Mouse (Mus musculus): ENCODE measurements at regions not wholly inside any gene's neighbourhood (a gene's known extent, or its start where the extent isn't known, plus 50 kb on each side); places are given as distances from the start of the nearest gene placed in this dataset.
A peak's percentile ranks its signal among the peaks of the same experiment; 100 is the strongest.

DNA sequence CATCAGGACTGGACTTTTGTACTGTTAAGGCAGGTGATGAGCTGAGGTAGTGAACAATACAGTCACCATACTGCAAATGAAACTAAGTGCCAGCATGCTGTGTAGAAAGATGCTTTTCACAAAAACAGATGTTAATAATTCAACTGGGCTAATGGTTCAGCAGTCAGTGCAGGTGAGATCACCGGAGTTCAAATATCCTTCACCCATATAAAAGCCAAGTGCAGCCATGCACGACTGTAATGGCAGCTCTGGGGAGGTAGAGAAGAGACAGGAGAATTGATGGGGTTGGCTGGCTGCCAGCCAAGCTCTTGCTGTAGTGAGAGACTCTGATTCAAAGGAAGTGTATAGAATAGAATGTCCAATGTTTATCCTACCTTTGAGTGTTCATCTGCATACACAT is 214.3 kb upstream of the Fam241a start:
- no peak for DNase-seq

DNA sequence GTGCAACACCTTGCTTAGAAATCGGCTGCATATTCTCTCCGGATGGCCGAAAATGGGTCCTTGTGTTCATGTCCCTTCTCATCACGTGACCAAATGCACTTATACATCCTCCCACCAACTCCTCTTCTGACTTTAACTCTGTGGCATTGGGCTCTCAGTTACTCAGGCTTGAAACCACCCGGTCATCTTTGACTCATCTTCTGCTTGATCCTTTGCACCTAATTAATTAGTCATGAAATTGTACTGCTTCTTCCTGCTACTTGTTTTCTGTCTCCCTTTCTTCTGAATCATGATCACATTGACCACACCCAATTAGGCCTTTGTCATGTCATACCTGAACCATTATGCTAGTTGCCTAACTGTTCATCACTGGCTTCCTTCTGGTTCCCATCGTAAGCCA is 208.4 kb upstream of the Fam241a start:
- no peak for DNase-seq

DNA sequence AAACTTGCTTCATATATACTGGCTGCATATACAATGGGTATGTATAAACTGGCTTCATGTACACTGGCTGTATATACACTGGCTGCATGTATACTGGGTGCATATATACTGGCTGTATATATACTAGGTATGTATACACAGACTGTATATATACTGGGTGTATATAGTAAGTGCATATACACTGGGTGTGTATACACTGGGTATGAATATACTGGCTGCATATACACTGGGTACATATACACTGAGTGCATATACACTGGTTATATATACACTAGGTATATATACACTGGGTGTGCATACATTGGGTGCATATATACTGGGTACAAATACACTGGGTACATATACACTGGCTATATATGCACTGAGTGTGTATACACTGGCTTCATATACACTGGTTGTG is 196.9 kb upstream of the Fam241a start:
- DNase-seq, result no peak

DNA sequence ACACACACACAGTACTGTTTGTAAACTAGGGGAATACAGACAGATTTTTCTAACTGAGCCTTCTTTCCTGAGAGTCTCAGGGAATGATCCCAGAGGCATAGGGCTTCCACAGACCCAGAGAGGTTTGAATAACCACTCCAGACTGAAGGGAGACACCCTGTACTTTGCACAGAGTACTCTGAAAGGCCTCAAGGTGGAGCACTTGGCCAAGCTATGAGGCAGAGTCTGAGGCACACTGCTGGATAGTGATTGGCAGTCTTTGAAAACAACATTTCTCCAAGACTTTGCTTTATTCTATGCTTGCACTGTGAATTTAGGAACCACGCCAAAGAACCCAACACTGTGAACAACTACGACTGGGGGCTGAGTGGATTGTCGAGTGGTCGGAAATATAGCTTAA is 192.1 kb upstream of the Fam241a start:
- no peak for DNase-seq

DNA sequence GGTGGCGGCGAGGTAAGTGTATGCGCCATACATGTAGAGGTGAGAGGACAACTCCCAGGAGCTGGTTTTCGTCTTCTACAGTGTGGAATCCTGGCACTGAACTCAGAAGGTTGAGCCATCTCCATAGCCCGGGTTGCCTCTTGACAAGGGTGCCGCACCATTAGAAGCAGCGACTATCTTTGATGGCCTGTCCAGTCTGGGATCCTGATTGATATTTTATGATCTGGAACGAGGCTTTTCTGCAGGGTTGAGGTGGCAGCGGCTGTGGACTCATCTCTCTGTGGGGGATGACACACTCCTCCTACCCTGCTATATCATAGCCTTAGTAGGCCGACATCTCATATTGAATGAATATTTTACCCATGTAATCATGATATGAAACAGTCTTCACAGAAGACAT is 191.0 kb upstream of the Fam241a start:
- no peak for DNase-seq

DNA sequence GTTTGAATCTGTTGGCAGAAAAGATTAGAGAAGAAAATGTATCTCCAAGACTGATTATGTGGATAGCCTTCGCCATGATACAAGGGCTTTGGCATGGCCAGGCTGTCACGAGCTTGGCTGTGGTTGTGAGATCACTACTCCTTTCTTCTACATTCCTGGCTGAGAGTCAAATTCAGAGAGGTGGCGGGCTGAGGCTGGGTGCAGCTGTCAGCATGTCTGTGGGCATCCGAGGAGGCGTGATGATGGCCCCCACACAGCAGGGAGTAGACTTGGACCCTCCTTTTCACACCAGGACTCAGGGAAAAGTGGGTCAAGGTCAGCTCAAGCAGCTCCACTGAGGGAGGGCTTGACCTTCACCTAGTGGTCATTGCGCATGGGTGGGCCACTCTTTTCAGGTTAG is 186.3 kb upstream of the Fam241a start:
- no peak for DNase-seq

DNA sequence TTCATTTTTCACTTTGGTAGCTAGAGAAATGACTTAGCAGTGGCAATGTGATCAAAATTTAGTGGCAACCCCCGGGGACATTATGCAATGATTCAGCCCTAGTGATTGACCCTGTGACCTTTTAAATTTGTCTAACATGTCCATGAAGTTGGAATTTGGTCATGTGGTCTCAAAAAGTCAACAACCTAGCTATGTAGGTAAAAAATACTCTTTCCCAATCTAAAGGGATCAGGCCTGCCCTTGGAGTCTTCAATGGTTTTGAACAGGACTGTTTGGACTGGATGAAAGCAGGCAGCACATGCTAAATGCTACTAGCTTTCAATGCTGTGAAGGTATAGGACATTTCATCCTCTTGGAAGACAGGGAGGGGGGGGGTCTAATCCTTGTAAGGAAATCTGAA is 185.3 kb upstream of the Fam241a start:
- no peak for DNase-seq

DNA sequence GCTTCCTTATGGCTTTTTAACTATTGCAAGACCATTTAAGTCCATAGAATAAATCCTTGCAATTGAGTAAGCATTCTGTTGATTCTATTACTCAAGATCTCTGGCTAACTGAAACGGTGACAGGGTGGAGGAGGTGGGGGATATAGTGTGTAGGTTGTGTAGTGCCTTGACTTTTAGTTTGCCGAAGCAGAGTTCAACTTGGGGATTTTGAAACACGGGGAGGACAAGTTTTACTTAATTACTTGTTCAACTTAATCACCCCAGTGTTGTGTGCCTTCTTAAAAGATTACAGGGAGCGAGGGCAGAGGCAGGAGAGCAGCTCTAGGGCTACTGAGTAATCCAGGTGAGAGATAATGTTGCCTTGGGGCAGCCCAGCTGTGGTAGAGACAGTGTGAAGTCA is 171.7 kb upstream of the Fam241a start:
- no peak for DNase-seq

DNA sequence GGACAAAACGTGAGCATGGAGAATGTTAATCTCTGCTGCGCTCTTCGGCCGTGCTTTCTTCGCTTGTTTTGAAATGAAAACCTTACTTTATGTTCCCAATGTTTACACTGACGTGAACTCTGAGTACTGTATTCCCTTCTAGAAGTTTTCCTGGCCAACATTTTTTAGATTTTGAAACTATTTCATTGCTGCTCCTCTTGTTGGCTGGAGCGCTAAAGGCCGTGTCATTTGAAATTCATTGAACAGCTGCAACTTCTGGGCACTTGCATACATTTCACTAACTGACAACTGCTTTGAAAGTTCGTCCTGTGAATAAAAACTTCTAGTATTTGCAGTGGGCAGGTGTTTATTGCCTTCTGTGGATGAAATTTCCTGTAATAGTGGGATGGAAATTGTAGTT is 157.9 kb upstream of the Fam241a start:
- DNase-seq, result no peak

DNA sequence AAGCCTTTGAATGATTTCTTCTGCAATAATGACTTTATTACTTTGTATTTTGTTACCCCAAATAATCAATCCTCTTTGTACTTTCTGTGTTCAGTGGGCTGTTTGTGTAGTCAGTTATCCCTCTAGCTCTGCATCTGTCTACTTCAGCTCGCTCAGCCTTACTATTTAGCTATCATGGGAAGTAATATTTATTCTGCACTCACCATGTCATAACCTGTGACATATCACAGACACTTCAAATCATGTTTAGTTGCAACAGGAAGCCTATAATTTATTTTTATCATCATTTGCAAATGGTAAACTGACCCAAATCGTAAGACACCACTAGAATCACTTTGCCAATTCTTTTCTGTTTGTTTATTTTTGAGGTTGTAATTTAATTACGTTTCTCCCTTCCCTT is 147.6 kb upstream of the Fam241a start:
- DNase-seq, result no peak

DNA sequence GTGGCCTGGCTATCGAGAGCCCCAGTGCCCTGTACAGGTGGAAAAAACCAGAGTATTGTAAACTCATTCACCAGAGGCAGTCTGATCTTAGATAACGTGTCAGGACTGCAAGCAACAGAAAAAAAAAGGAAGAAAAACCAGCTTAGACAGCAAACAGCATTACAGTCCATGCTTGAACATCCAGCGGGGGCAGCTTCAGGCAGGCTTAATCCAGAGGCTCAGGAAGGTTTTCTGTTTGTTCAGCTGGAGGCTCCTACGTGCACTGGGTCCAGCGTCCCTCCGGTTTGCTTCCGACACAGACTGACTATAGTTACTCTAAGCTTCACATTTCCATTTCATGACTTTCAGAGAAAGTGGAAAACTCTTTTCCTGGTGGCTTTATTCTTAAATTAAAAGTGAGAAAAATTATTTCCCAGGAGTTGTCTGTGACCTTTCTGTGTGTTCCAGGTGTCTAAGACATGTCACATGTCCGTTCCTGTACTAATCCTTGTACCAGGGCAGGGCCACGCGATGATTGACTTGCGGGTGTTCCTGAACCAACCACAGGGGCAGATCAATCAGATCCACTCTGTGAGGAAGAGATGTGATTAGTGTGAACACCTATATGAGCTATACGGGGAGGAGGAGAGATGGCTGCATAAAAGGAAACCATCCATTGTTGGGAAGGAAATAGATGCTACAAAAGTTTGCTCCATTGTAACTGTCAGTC is 144.4 kb upstream of the Fam241a start:
- DNase-seq, result no peak

DNA sequence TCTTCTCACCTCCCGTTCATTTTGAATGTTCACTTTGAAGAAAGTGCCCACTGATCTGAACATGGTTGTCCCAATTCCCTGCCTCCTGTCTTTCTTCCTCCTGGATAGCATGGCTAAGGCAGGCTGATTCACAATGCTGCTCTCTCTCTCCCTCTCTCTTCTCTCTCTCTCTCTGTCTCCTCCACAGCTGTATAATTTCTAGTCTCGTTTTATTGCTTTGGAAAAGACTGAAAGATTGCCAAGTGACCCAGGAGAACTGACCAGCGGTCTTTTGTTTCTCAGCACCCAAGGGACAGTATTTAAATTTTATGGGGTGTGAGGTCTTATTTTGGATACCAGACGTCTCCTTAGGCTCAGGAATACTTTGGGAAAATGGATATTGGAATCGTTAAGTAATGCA is 143.1 kb upstream of the Fam241a start:
- no peak for DNase-seq

DNA sequence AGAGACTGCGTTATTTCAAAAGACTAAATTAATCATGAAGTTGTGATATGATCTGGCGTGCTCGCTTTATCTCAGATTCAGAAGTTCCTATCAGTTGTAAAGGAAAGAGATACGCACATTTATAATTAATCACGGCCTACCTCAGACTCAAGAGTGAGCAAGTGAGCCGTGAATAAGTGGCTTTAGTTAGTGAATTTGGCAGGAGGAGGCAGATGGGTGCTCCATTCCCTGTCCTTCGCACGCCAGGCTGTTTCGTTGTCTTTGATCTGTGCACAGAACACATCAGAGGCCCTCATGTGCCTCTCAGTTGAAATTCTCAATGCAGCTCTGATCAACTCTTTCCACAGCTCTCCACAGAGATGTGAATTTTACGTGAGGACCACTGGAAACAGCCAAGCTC is 140.4 kb upstream of the Fam241a start:
- no peak for DNase-seq

DNA sequence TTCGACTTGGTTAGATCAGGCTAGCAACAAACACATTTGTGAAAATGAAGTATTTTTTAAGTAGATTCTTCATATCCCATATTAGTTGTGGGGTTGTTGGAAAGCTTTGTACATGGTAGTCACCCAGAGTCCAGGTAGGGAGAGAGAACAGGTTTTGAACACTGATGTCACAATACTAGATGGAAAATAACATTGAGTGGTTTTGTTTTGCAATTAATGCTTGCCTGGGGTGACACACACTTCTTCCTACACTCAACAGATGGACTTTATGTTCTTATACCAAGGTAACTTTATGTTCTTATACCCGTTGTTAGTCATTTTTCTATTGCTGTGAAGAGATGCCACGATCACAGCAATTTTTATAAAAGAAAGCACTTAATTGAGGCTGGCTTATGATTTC is 134.2 kb upstream of the Fam241a start:
- DNase-seq, result no peak

DNA sequence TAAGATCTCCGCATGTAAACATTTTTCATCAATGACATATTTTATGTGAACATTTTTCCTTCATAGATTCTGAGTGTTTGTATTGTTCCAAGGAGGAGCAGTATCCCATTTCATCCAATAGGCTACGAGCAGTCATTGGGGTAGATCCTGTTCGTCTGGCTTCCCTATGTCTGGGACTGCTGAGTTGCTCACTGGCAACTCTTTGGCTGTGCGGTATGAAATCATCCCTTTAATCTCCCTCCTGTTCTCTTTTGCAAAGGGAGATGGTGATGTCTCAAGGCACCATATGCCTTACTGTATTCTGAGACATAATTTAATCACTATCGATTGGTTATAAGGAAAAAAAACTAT is 133.4 kb upstream of the Fam241a start:
- no peak for DNase-seq

DNA sequence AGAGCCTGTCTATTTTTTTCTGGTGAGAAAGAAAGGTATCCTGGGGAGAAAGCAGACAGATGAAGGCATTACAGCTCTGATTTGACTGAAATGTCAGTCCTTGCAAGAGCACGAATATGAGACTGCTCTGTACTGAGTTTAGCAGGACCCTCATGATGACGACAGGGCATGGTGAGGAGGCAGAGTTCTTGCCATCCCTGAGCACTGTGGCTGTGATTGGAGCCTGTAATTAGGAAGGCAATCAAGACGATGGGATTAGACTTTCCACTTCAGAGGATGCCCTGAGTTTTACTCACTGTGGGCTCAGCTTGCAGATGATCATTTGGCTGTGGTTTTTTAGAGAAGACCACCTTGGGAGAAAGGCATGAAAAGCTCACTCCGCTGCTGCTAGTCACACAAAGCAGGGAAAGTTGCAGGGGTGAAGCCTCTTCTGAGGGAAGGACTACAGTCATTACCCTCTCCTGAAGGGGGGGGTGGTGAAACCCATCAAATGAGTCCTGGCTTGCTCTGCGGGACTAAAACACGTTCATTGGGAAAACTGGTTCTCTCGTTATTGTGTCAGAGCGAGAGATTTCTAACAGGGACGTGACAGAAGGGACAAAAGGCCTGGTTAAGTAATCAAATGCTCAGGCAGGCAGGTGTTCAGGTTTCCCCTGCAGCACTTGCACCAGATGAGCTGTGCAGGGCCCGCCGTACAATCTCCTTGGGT is 132.9 kb upstream of the Fam241a start:
- DNase-seq, result no peak

DNA sequence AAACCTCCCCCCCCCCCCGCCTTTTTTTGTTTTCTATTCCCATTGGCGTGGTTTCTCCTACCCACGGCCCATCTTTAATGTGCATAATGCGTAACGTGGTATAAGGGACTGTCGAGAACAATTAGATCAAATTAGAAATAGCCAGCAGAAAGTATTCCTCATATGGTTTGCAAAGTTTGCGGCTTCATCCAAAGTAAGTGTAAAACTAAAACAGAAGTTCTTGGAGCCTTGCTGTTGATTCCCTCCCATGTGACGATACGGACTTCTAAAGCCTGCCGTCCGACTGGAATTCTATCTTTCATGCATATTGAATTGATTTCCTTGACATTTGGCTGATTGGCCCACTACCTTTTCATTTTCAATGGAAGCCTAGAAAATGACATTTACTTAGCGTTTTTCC is 128.7 kb upstream of the Fam241a start:
- no peak for DNase-seq

DNA sequence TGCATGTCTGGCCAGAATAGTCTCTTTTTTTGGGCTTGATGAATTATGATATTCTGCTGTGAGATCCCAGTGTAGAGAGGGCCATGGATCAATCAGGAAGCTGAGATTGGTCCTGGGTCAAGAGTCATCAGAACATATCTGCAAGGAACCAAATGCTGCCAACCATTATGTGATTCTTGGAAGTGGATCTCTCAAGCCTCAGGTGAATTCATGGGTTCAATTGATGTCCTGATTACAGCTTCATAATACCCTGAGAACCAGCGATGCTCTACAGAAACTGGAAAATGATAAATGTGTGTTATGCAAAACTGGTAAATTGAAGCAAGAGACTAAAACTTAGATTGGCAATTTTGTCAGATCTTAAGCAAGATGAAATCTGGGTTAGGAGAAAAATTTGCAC is 118.8 kb upstream of the Fam241a start:
- no peak for DNase-seq

DNA sequence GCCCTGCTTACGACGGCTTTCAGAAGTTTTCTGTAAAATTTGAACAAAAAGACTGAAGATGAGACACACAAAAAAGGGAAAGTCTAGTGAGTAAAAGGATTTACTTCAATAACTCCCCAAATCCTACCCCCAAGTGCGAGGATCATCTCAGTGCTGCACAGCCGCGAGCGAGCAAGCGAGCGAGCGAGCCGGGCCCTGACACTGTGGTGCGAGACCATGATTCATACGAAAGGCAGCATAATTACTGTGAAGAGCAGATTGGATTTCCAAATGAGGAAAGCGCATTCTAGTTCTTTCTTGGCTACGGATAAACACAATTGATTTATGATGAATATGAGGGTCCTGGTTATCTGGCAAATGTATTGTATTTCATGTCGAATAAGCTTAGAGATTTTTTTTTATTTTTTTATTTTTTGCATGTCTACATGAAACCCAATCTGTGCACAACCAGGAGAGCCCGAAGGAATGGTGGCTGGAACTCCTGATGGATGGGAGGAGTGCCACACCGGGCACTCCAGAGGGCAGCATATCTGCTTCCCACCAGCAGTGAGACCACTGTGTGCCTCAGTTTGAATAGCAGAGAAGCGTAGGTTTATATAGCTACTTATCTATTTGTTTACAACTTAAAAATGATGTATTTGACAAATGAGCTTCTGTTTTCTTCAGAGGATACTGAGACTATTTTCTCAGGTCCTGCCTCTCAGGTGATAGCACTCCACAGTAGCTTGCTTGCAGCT is 106.9 kb upstream of the Fam241a start:
- DNase-seq, result no peak

DNA sequence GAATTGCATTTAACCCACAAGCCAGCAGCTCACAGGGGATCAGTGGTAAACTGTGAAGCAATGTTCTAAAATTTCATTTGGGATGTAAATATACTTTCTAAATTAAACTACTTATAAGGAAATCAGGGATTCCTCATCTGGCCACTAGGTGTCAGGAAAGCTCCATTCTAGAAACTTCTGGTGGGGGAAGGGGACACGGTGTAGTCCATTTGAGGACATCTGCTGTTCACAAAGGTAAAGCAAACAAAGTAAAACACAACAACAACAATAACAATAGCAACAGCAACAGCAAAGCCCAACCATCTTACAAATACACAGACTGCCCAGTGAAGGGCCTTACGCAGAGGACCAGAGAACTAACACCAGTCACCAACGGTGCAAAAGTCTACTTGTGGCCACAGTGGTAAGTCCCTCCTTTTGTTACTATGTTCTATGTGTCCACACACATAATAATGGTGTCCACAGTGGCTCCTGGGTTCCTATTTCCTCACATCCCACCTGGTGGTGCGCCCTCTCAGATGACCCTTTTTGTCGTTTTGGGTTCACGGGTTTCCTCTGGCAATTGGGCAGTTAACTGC is 105.9 kb upstream of the Fam241a start:
- DNase-seq, result peak; percentile 1

DNA sequence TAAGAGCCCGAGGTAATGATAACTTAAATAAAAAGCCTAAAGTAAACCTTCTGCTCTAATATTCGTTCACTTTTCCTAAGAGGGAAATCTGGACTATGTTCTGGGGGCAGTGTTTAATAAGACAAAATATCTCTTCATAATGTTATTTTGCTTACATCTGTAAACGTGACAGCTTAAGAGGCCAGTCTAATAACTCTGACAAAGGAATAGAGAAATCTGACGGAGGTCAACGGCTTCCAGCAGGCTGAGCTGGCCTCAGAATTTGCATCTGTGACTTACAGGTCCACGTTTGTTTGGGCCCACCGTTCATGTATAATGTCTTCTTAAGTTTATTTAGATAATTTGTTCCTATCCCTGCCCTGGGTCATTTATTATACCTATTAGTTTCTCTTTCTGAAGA is 99.6 kb upstream of the Fam241a start:
- no peak for DNase-seq

DNA sequence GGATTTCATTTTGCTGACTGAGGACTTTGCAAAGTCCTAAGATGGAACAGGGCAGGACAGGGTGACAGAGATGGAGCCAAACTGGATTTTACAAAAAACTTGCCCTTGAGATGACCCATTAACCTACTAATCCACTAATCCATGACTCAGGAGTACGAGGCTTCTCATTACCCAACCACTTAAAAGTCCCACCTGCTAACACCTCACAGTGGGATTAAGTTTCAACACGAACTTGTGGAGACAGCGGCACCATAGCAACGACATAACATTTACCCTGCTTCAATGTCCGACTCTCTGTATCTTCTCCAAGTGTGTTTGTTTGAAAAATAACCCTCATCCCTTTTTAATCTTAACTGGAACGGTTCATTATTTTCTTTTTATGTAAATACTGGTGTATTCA is 91.5 kb upstream of the Fam241a start:
- DNase-seq, result no peak

DNA sequence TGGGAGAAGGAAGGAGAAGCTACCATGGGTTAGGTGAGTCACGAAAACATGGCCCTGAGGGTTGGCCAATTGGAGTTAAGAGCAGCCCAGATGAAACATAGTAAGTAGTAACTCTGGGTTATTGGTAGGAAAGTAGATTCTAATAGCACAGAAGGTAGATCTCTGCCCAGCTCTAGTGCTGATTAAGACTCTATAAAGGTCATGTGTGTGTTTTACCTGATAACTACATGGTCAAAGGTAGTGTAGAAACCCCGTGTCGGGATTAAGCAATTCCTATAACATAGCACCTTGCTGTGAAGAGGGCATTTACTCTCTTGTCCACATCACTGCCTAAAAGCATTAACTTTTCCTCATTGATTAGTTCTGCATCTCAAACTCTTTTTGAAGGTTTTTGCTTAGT is 89.0 kb upstream of the Fam241a start:
- no peak for DNase-seq

DNA sequence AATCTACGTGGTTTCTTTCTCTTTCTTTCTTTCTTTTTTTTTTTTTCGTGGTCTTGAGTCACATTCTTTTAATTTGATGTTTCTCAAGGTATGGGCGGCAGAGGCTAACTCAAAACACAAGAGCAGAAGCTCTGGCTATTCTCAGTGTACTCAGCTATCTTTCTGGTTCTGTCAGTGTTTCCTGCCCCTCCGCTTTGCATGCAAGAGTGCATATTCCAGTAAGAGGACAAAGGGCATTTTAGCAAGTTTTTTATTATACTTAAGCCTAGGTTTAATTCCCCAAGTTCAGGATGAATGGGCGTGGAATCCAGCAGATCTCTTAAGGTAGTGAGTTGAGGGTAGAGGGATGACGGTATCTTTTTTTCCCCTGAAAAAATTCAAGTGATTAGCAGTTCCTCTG is 81.1 kb upstream of the Fam241a start:
- DNase-seq, result no peak
